Mouse (Mus musculus): ENCODE data around the gene Il10rb. TPM values are rescaled to one million over a fixed set of nuclear protein-coding genes. Genes with fewer than 3 reads are reported as not detected.

Il10rb gene
- total RNA-seq, 2 experiments from 2014 or later, result 36.6 to 45.8 TPM

- ATAC-seq (replicated peaks; ENCODE audit: poor library complexity, severe bottlenecking), result no peak
Observed at GRCm38 (mm10) chr16:91466566-91466965, 60.6 kb downstream of the Il10rb start.

GRCm38 (mm10) chr16:91470470-91470869, 64.5 kb downstream of the Il10rb start:
- ATAC-seq (replicated peaks; ENCODE audit: poor library complexity, severe bottlenecking), result no peak

DNA sequence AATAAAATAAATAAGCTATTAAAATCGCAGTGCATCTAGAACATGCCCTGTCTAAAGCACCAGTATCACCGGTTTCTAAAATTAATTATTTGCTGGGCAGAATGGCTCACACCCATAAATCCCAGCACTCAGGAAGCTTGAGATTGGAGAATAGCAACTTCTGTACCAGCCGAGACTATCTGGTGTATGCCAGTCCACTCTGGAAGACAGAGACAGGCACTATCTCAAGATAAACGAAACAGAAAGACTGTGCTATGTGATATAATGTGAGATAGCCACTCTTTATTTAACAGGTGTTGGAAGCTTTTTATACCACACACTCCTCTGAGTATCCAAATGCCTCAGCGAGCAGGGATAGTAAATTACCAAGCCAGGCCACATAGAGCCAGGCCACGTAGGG, 65.5 kb downstream of the Il10rb start:
- ATAC-seq (replicated peaks; ENCODE audit: poor library complexity, severe bottlenecking), result no peak

Other genes starting within 250 kb of the Il10rb start
- not detected in 2 replicates for gene Olig2, start 180.7 kb upstream of the Il10rb start, total RNA-seq (2014; fragmentation: Nextera tagmentation)
- gene Olig2, start 180.7 kb upstream of the Il10rb start, total RNA-seq (2017), result not detected in 2 replicates
- not detected in 2 replicates for gene Olig1, start 136.4 kb upstream of the Il10rb start, total RNA-seq (2014; fragmentation: Nextera tagmentation)
- not detected in 2 replicates for gene Olig1, start 136.4 kb upstream of the Il10rb start, total RNA-seq (2017)
- gene Ifnar2, start 33.4 kb upstream of the Il10rb start, total RNA-seq (2014; fragmentation: Nextera tagmentation), result 130 and 164 TPM in 2 replicates
- gene Ifnar2, start 33.4 kb upstream of the Il10rb start, total RNA-seq (2017), result 115 and 139 TPM in 2 replicates
- gene Gm21970, start 14.4 kb upstream of the Il10rb start, total RNA-seq (2014; fragmentation: Nextera tagmentation), result not detected in 2 replicates
- gene Gm21970, start 14.4 kb upstream of the Il10rb start, total RNA-seq (2017), result not detected in 2 replicates
- 32.3 and 42.5 TPM in 2 replicates for gene Ifnar1, start 79.1 kb downstream of the Il10rb start, total RNA-seq (2014; fragmentation: Nextera tagmentation)
- gene Ifnar1, start 79.1 kb downstream of the Il10rb start, total RNA-seq (2017), result 33.3 and 35.6 TPM in 2 replicates
- gene Ifngr2, start 140.9 kb downstream of the Il10rb start, total RNA-seq (2014; fragmentation: Nextera tagmentation), result 29.2 TPM in 2 replicates
- gene Ifngr2, start 140.9 kb downstream of the Il10rb start, total RNA-seq (2017), result 12.8 and 13.0 TPM in 2 replicates
- gene Tmem50b, start 191.6 kb downstream of the Il10rb start, total RNA-seq (2014; fragmentation: Nextera tagmentation), result 56.8 and 64.9 TPM in 2 replicates
- gene Tmem50b, start 191.6 kb downstream of the Il10rb start, total RNA-seq (2017), result 38.5 and 41.1 TPM in 2 replicates
- 2.4 and 2.8 TPM in 2 replicates for gene Dnajc28, start 212.9 kb downstream of the Il10rb start, total RNA-seq (2014; fragmentation: Nextera tagmentation)
- 6.1 and 9.2 TPM in 2 replicates for gene Dnajc28, start 212.9 kb downstream of the Il10rb start, total RNA-seq (2017)
- 169 and 244 TPM in 2 replicates for gene Gart, start 240.8 kb downstream of the Il10rb start, total RNA-seq (2014; fragmentation: Nextera tagmentation)
- gene Gart, start 240.8 kb downstream of the Il10rb start, total RNA-seq (2017), result 443 and 453 TPM in 2 replicates
- gene Son, start 241.3 kb downstream of the Il10rb start, total RNA-seq (2014; fragmentation: Nextera tagmentation), result 326 and 356 TPM in 2 replicates
- 242 and 285 TPM in 2 replicates for gene Son, start 241.3 kb downstream of the Il10rb start, total RNA-seq (2017)

Measured in granulocyte monocyte progenitor cell, adult 5-6 weeks (primary cell).